Mouse (Mus musculus) lung, postnatal 0 days (tissue): ENCODE measurements at regions not wholly inside any gene's neighbourhood (a gene's known extent, or its start where the extent isn't known, plus 50 kb on each side); places are given as distances from the start of the nearest gene placed in this dataset.

Source experiments
- ATAC-seq: fragments of 200-750 bp; cut with Nextera tagmentation; 2 replicates; pipeline ENCODE4 v1.8.0; 2017; ENCODE audit warnings: moderate library complexity
- DNase-seq: peaks from one replicate; pipeline ENCODE4 v3.0.0-alpha.2; 2016; ENCODE audit warnings: low spot score
- H3K27ac ChIP-seq: fragments of 300-500 bp; sonication (generic); 2 replicates; pipeline ENCODE4 v1.5.1; 2014; ENCODE audit warnings: antibody characterized with exemption, mild to moderate bottlenecking, low read length, mixed read lengths
- H3K27me3 ChIP-seq: fragments of 300-500 bp; sonication (generic); replicated peaks from 2 replicates; pipeline ENCODE4 v1.6.1; 2014; ENCODE audit warnings: low read length, mixed read lengths; ENCODE audit not compliant: insufficient read depth
- H3K36me3 ChIP-seq: fragments of 300-500 bp; sonication (generic); 2 replicates; pipeline ENCODE4 v1.6.1; 2014; ENCODE audit warnings: low read length, mixed read lengths; ENCODE audit not compliant: insufficient read depth
- H3K4me1 ChIP-seq: fragments of 300-500 bp; sonication (generic); 2 replicates; pipeline ENCODE4 v1.6.1; 2014; ENCODE audit warnings: antibody characterized with exemption, low read depth, low read length, mixed read lengths; ENCODE audit not compliant: insufficient read depth
- H3K4me2 ChIP-seq: fragments of 300-500 bp; sonication (generic); replicated peaks from 2 replicates; pipeline ENCODE4 v1.6.1; 2014; ENCODE audit warnings: low read depth, mild to moderate bottlenecking, low read length, moderate library complexity, mixed read lengths
- H3K4me3 ChIP-seq: fragments of 300-500 bp; sonication (generic); 2 replicates; pipeline ENCODE4 v1.5.1; 2014; ENCODE audit warnings: low read depth, low read length
- H3K9ac ChIP-seq: fragments of 300-500 bp; sonication (generic); replicated peaks from 2 replicates; pipeline ENCODE4 v1.6.1; 2014; ENCODE audit warnings: low read depth, mild to moderate bottlenecking
- H3K9me3 ChIP-seq: fragments of 300-500 bp; sonication (generic); 2 replicates; pipeline ENCODE4 v1.6.1; 2016; ENCODE audit warnings: low read length, mixed read lengths
- CTCF ChIP-seq: IDR thresholded peaks from 2 replicates; pipeline ENCODE4 v1.5.1; 2016; ENCODE audit warnings: antibody characterized with exemption, mild to moderate bottlenecking
- EP300 ChIP-seq: IDR thresholded peaks from 2 replicates; pipeline ENCODE4 v1.6.1; 2016; ENCODE audit warnings: antibody characterized with exemption, mild to moderate bottlenecking, control low read depth
- WGBS: fragments of 180-500 bp; shearing (Covaris S2); extraction: QIAGEN DNeasy Blood & Tissue Kit; methylation state at CpG from one replicate; pipeline ENCODE4 v1.1.7; 2014; 5-methylcytosine and 5-hydroxymethylcytosine counted together

DNA sequence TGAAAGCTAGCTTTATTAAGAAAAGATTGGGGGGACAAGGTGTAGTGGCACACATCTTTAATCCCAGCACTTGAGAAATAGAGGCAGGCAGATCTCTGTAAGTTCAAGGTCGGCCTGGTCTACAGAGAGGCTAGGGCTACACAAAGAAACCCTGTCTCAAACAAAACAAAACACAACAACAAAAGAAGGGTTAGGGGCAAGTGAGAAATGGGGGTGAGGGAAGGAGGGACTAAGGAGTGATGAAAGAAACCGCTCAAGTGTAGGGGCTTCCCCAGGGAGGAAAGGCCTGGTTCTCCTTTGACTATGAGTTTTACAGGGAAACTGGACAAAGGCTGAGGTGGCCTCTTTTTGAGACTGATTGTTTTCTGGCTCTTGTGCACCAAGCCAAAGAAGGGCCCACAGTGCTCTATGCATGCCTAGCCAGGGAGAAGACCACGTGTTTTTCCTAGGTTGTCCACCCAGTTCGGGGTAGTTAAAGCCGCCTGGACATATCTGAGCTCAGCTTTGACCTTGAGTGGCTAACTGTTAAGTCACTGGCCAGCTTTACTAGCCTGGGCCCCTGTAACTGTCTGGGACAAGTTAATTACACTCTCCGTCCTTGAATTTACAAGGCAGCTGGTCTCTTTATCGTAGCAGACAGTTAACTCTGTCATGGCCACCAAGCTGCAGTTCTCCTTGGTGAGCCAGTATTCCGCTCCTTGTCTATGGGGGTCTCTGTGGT, 90.2 kb upstream of the Armc2 start:
- Histone ChIP-seq H3K4me1 (no peaks in the 10 kb centered on the region), H3K9ac (no peak overlapping the region), H3K4me2 (no peak overlapping the region), H3K9me3 (peaks cover 3% of the 10 kb centered on the region; the same call in 1 of the 2 replicates), H3K36me3 (no peaks in the 10 kb centered on the region), H3K27me3 (no peaks in the 10 kb centered on the region), H3K4me3 (no peak overlapping the region), H3K27ac (no peak overlapping the region)
- DNase-seq (no peak), ATAC-seq (no peak)
- TF ChIP-seq CTCF (no peak), EP300 (no peak)
- WGBS, result 63% methylated on average over 8 of the region's 8 CpGs

DNA sequence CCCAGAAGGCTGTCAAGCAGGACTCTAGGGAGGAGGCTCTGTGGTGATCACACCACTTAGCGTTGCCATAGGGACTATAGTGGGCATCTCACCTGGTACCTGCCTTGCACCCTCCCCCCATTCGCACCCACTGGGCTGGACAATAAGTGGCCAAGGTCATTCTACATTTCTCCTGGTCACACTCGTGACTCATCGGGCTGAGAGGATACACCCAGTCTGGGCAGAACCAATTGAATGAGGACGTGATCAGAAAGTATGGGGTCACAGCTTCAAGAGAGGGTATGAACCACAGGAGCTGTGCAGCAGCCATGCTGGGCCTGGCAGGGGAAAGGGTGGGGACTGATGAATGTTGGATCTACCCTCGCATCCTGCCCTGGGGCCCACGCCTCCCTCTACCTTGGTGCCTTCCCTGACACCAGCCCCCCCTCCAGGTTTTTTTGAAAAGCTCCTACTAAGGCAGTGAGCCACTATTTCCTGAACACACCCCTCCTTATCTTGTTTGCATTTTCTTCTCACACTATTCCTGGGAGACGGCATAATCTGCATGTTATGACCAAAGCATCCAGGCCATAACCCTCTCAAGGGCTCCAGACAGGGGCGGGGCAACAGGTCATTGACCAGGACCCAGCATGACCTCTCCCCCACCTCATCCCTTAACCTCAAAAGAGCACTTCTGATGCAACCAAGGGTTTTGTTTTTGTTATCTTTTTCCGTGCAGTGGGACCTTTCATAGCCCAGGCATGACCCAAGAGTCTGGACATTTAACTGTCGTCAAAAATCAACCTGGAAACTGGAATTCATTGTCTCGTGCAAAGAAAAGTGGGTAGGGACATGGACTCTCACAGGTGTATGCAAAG, 89.4 kb upstream of the Armc2 start:
- ATAC-seq, result peak; percentile 74
- no peak overlapping the region for H3K4me2 ChIP-seq
- 59% methylated on average over 12 of the region's 12 CpGs for WGBS
- H3K9ac ChIP-seq, result no peak overlapping the region
- no peaks in the 10 kb centered on the region for H3K4me1 ChIP-seq
- TF ChIP-seq EP300 (no peak), CTCF (no peak)
- DNase-seq, result peak; percentile 37
- H3K4me3 ChIP-seq, result no peak overlapping the region
- H3K36me3 ChIP-seq, result no peaks in the 10 kb centered on the region
- H3K27me3 ChIP-seq, result no peaks in the 10 kb centered on the region
- H3K9me3 ChIP-seq, result peaks cover 3% of the 10 kb centered on the region; the same call in 1 of the 2 replicates
- no peak overlapping the region for H3K27ac ChIP-seq

DNA sequence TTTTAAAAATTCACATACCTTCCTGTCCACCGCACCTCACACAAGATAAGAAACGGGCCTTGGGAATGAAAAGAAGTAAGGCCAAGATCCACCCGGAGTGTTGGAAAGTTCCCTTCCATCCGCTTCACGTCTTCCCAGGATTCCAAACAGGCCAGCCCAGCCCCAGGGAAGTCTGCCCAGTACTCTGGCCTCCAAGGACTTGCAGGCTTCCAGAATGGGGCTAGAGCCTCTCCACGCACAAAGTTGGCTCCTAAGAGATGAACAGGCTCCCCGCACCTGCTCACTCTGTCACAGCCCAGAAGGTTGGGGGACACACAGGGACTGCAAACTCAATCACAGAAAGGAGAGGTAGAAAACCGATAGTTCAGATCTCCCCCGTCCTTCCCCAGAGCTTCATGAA, 88.4 kb upstream of the Armc2 start:
- TF ChIP-seq EP300 (no peak), CTCF (no peak)
- H3K36me3 ChIP-seq, result no peaks in the 10 kb centered on the region
- H3K27me3 ChIP-seq, result no peaks in the 10 kb centered on the region
- no peaks in the 10 kb centered on the region for H3K4me1 ChIP-seq
- no peak overlapping the region for H3K4me2 ChIP-seq
- no peak for DNase-seq
- H3K9me3 ChIP-seq, result peaks cover 3% of the 10 kb centered on the region; the same call in 1 of the 2 replicates
- H3K9ac ChIP-seq, result no peak overlapping the region
- ATAC-seq, result no peak
- 73% methylated on average over 9 of the region's 9 CpGs for WGBS
- H3K27ac ChIP-seq, result no peak overlapping the region
- no peak overlapping the region for H3K4me3 ChIP-seq

DNA sequence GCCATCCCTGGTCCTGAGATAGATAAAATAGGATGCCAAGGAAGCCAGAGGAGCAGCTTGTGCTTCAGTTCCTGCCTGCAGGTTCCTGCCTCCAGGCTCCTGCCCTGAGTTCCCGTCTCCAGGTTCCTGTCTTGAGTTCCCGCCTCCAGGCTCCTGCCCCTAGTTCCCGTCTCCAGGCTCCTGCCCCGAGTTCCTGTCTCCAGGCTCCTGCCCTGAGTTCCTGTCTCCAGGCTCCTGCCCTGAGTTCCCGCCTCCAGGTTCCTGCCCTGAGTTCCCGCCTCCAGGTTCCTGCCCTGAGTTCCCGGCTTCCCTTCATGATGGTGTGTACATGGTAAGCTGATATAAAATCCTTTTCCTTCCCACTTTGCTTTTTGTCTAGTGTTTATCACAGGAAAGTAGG, 86.8 kb upstream of the Armc2 start:
- TF ChIP-seq EP300 (no peak), CTCF (no peak)
- no peaks in the 10 kb centered on the region for H3K27me3 ChIP-seq
- ATAC-seq (no peak), DNase-seq (no peak)
- no peak overlapping the region for H3K4me2 ChIP-seq
- peaks cover 3% of the 10 kb centered on the region; the same call in 1 of the 2 replicates for H3K9me3 ChIP-seq
- no peaks in the 10 kb centered on the region for H3K4me1 ChIP-seq
- no peaks in the 10 kb centered on the region for H3K36me3 ChIP-seq
- H3K9ac ChIP-seq, result no peak overlapping the region
- WGBS, result 93% methylated on average over 7 of the region's 7 CpGs
- H3K4me3 ChIP-seq, result no peak overlapping the region
- H3K27ac ChIP-seq, result no peak overlapping the region

DNA sequence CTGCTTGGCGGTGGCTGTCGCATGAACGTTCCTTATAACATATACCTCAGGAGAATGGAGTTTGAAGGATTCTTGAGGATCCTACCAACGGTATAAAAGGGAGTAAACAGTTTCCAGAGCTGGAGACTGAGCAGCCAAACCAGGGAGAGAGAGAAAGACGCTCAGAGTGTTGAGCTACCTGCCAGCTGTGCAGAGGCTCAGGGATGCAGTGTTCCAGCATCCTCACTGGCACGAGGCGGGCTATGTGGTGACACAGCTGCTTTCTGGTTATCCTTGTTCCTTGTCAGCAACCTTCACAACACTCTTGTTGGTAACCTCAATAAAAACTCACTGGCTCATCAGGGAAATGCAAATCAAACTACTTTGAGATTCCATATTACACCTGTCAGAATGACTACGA, 84.1 kb upstream of the Armc2 start:
- Histone ChIP-seq H3K4me3 (no peak overlapping the region), H3K4me2 (no peak overlapping the region), H3K4me1 (no peaks in the 10 kb centered on the region), H3K9ac (no peak overlapping the region), H3K27ac (no peak overlapping the region), H3K36me3 (no peaks in the 10 kb centered on the region), H3K9me3 (peaks cover 3% of the 10 kb centered on the region; the same call in 1 of the 2 replicates), H3K27me3 (no peaks in the 10 kb centered on the region)
- ATAC-seq, result no peak
- WGBS, result 78% methylated on average over 8 of the region's 8 CpGs
- no peak for TF ChIP-seq CTCF
- TF ChIP-seq EP300, result no peak
- DNase-seq, result no peak

DNA sequence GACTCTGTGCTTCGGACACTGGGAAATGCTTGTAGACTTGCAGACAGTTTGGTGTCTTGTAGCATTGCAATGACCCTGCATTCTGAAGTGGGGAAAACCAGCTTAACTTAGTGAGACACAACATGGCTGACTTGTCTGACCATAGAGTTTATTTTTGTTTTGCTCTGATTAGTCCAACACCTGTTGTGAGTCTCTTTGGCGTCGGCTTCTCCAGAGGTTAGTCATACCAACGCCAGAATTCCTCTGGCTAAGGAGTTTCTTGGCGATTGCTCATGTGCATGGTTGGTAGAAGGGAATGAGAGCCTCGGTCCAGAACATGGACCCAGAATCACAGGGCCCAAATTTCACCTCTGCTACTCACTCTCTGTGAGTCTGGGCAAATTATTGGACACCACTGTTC, 82.9 kb upstream of the Armc2 start:
- Histone ChIP-seq H3K9ac (no peak overlapping the region), H3K4me1 (no peaks in the 10 kb centered on the region), H3K27ac (no peak overlapping the region), H3K36me3 (no peaks in the 10 kb centered on the region), H3K4me2 (no peak overlapping the region), H3K4me3 (no peak overlapping the region), H3K9me3 (peaks cover 3% of the 10 kb centered on the region; the same call in 1 of the 2 replicates), H3K27me3 (no peaks in the 10 kb centered on the region)
- TF ChIP-seq CTCF, result no peak
- WGBS, result 65% methylated on average over 6 of the region's 6 CpGs
- DNase-seq, result no peak
- peak; percentile 14; the same call in 1 of the 2 replicates for ATAC-seq
